Mouse (Mus musculus) embryonic fibroblast, embryonic 13.5 days (primary cell): ENCODE measurements around the gene Pdcd7.

Experiments
- CTCF ChIP-seq: IDR thresholded peaks from 2 replicates; pipeline ENCODE4 v1.5.1; 2011; ENCODE audit warnings: mild to moderate bottlenecking, control low read depth, low read length, moderate library complexity, borderline replicate concordance; ENCODE audit not compliant: insufficient read depth
- POLR2A ChIP-seq: IDR thresholded peaks from 2 replicates; pipeline ENCODE4 v1.6.1; 2011; ENCODE audit warnings: low read depth, mild to moderate bottlenecking, control low read depth, low read length, moderate library complexity

DNA sequence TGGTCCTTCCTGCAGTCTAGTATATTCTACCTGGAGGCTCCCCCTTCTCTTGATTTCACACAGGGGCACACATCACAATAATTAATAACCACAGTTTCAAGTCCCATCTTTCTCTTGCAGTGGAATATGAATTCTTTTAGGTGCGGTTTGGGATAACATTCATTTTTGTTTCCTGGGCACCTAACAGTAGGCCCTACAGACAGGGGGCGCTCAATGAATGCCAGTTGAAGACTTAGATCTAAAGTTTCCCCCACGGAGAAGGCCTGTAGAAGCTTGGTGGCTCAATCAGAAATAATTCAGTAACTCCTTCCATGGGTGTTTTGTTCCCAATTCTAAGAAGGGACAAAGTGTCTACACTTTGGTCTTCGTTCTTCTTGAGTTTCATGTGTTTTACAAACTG, 26.5 kb downstream of the Pdcd7 start:
- no peak for TF ChIP-seq CTCF
- TF ChIP-seq POLR2A = no peak
